Mouse (Mus musculus): ENCODE data around the gene Tubb1.

The Tubb1 gene

GRCm38 (mm10) chr2:174500814-174501503, 50.5 kb downstream of the Tubb1 start:
- in situ Hi-C loops (cut with MboI; ENCODE audit: low sequenced_read_pairs), result no loop called here

- in situ Hi-C loops (cut with MboI; ENCODE audit: low sequenced_read_pairs), result no loop called here
These were observed 51.0 kb downstream of the Tubb1 start for GRCm38 (mm10) chr2:174501517-174501916.

- in situ Hi-C loops (cut with MboI; ENCODE audit: low sequenced_read_pairs), result no loop called here
These were observed 51.8 kb downstream of the Tubb1 start for GRCm38 (mm10) chr2:174502321-174502720.

- in situ Hi-C loops (cut with MboI; ENCODE audit: low sequenced_read_pairs), result no loop called here
These were observed 52.5 kb downstream of the Tubb1 start for GRCm38 (mm10) chr2:174502831-174503460.

Measured in CH12F3 (cell line).